Mouse (Mus musculus) kidney, postnatal 25 days (tissue): ENCODE measurements around the gene Tmem54.

ENCODE experiments used
- DNase-seq, 2 experiments: peaks; one replicate each; pipeline ENCODE4 v3.0.0; 2021; ENCODE audit warnings: mixed read lengths in 2 of 2

The Tmem54 gene

DNA sequence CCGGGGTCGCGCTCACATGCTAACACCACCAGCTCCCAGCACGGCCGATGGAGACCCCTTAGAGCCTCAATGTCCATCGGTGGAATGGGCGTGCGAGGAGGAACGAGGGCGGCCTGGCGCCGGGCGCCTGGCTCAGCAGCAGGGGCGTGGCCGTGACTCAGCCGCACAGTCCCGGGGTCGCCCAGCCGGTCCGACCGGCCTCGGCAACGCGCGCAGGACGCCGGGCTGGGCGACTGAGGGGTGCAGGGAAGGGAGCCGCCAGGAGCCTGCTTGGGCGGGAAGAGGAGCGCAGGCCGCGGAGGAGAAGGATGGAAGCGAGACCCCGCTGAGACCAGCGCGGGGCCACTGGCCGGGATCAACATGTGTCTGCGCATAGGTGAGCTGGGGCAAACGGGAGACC is at the start of gene Tmem54:
Tmem54 (plus strand) TSS at position 193 of the 400 bp plus-strand sequence.
- no peak for DNase-seq

DNA sequence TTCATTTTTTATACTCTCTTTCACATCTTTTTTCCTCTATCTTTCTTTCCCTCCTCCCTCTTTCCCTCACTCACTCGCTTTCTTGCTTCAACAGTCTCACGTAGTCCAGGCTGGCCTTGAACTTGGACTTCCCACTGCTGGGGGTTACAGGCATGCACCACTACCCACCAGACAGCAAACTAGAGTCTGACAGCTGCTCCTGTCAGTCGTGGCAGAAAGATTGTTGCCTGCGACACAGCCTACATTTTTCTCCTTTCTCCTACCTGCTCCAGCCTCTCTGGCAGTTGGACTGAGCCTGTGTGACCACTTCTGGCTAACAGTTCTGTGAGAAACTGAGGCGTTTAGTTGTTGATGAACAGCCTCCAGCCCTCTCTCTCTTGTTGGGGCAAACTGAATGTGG is 49.8 kb upstream of the Tmem54 start:
- no peak for DNase-seq

DNA sequence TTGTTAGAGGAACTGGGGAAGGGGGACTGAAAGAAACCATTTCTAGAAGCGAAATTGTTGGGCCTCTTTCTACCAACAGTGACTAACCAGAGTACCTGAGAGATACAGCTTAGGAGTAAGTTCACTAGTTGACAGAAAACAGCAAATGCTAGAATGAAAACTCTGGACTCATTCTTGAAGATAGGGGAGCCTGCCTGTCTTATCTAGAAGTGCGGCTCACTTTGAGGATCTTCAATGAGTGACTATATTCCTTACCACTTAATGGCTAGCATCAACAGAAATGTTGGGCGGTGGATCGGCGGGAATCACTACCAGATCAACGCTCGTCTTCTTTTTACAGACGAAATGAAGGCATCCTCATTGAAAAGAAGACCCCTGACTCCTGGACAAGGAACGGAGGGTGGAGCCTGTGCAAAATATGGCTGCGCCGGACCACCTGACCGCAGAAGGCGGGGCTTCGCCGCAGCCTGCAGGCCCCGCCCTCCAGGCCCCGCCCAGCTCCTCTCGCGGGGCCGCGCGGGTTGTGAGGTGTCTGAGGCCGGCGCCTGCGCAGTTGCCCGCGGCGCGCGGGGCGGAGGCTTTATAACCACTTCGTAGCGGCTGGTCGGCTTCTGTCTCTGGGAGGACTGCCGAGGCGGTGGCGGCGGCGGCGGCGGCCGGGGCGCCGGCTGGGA is 47.7 kb upstream of the Tmem54 start:
- peak; percentile 96 to 97 for DNase-seq

- DNase-seq = peak; percentile 48 to 74
Measured at GRCm38 (mm10) chr4:129058207-129059092, 46.9 kb upstream of the Tmem54 start, which contains the start of gene Rnf19b. Rnf19b (plus strand) TSS chr4:129058271.

DNA sequence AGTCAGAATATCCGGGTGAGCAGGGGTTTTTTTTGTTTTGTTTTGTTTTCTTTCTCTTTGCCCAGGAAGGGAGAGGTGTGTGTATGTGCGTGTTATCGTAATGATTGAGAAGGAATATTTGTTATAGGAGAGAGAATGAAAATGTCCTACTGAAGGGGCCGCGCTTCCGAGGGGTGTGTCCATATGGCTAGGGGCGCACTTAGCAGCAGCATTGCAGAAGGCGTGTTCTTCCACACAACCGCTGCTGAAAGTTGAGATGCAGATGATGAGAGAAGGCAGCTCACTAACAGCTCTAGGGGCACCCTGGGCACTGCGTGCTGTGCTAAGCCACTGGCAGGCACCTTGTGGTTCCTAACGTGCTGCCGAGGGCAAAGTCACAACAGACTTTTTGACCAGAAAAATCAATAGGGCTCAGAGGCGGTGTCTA is 46.2 kb upstream of the Tmem54 start:
- peak; percentile 25 to 49 for DNase-seq

GRCm38 (mm10) chr4:129059922-129060321 is 45.4 kb upstream of the Tmem54 start:
- DNase-seq = no peak

DNA sequence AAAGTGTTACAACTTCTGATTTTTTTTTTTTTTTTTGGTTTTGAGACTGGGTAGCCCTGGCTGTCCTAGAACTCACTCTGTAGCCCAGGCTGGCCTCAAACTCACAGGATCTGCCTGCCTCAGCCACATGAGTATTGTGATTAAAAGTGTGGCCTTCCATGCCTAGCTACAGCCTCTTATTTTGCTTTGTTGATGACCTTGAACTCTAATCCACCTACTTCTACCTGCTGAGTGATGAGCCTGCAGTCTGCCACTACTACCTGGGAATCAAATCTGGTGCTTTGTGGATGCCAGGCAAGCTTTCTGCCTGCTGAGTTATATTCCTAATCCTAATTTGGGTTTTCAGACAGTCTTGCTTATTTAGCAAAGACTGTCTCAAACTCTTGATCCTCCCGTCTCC is 43.9 kb upstream of the Tmem54 start:
- DNase-seq = no peak

GRCm38 (mm10) chr4:129062281-129063075 is 42.9 kb upstream of the Tmem54 start:
- no peak for DNase-seq

DNA sequence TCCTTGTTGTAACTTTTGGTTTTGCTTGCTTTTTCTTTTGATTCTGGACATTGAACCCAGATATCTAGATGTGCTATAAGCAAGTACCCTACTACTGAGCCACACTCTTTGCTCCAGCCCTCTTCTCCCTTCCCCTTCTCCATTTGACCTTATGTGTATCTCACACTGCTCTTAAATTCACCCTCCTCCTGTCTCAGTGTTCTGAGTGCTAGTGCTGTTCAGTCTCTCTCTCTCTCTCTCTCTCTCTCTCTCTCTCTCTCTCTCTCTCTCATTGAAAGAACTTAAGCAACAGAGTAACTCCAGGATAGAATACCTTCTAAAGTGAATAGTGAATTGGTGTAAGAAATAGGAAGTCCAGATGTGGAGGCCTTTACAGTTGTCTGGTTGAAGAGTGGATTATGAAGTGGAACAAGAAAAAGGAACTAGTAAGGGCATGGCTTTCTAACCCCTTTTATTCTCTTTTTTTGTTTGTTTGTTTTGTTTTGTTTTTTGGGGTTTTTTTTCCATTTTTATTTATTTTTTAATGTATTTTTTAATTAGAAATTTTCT is 39.6 kb upstream of the Tmem54 start:
- no peak for DNase-seq

GRCm38 (mm10) chr4:129067638-129068415 is 37.5 kb upstream of the Tmem54 start:
- DNase-seq = no peak

DNA sequence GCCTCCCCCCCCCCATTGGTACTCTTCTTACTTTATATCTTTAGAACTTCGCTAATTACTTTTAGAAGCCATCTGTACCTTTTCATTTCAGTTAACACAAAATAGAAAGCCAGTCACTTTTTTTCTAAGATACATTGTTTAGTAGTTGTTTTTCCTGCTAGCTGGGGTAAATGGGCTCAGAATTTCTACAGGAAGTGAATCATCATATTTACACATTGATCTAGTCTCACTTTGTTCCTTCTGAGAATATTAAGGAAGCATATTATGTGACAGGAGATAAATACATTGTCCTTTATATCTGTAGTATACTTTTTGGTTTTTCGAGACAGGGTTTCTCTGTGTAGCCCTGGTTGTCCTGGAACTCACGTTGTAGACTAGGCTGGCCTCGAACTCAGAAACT is 36.5 kb upstream of the Tmem54 start:
- no peak for DNase-seq

DNA sequence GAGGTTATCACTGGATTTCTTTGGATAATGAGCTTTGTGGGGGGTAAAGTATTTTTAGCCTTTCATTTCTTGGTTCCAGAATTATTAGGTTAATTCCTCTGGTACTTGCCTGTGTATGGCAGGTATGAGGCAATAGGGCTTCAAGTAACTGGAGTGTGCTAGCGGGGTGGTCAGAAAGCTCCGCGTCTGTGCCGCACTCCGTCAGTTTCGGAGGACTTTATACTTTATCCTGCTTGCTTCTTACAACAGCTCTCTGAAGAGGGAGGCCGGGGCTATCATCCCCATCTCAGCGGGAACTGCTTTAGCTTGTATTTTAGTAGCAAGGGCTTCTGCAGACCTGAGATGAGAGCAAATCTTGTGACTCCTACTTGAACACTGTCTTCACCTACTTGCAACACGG is 26.2 kb upstream of the Tmem54 start:
- no peak for DNase-seq

DNA sequence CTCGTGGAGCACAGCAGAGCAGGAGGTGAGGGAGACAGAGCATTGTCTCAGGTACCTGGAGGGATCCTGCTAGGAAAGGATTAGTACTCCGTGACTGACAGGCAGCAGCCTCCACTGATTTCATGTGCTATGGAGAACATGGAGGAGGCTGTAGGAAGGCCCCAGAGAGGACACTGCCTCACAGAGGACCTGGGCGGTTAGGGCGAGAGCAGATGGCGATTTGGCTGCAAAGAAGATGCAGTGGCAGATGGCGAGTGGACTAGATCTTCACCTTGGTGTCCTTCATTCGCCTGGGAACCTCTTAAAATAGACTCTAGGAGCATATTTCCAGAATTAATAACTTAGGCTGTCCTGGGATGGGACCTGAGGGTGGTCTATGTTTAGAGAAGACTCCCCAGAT is 24.3 kb upstream of the Tmem54 start:
- no peak for DNase-seq

DNA sequence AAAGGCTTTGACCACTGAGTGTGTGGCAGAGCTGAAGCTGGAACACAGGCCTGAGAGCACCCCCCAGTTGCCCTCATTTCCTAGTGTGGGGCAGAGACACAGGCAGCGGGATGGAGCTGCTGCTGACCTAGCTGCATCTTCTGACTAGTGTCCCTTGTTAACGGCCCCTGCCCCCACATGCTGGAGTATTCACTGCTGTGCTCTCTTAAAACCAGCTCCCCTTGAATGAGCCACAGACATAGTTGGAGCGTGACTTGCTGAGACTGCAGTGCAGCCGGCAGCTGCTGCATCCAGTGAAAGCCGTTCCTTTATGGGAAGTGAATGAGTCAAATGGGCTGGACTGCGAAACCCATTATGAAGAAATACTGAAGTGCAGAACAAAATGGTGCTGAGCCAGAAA is 23.8 kb upstream of the Tmem54 start:
- no peak for DNase-seq

- no peak for DNase-seq
Measured at GRCm38 (mm10) chr4:129081939-129082338, 23.4 kb upstream of the Tmem54 start.

- peak; percentile 76 to 80 for DNase-seq
Measured at GRCm38 (mm10) chr4:129082379-129083115, 22.8 kb upstream of the Tmem54 start.

DNA sequence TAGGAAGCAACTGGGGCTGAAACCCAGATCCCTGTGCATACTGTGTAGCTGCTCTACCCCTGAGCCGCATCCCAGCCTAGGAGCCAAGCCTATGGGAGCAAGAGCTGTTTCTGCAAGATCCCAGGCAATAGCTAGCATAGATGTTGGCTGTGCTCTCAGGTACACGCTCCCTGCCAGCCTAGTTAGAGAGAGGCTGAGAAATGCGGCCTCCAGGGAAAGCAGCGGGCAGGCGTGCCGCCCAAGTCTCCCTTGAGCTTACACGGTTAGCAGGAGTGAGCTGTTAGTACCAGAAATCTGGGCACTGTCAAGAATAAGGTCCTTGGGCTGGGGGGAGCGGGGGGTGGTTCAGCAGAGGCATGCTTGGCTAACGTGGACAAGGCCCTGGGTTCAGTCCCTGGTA is 20.5 kb upstream of the Tmem54 start:
- DNase-seq = no peak

DNA sequence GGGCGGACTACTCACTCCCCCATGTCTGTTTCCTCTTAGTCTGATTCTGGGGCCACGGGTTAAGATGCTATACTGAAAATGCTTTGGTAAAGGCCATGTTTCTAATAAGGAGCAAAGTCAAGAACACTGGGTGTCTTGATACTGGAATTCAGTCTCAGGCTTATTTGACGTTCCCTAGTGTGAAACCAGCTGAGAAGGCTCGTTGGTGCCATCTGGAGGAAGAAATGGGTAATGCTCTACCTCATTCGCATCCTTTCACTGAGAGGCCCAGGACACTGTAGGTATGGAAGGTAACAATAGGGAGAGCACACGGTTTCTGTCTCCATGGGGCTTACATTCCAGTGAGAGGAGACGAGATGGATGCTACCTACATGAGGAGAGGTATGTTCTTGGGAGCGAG is 19.3 kb upstream of the Tmem54 start:
- DNase-seq = peak; percentile 54 to 86

DNA sequence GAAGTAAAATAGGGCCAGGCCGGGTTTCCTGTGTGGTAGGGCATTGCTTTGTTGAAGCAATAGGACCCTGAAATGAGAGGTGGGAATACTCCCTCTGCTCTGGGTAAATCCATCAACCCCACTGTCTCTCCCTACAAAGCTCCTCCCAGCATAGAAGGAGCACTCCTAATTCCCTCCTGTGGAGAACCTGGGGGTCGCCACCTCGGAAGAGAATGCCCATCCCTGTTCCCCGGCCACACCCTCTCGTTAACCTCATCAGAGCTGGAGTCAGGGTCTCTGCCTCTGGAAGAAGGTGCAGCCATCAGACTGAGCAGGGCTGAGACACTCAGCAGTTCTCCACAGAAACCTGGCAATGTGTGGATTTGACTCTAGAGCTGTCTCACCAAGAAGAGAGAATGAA is 17.5 kb upstream of the Tmem54 start:
- DNase-seq = no peak

DNA sequence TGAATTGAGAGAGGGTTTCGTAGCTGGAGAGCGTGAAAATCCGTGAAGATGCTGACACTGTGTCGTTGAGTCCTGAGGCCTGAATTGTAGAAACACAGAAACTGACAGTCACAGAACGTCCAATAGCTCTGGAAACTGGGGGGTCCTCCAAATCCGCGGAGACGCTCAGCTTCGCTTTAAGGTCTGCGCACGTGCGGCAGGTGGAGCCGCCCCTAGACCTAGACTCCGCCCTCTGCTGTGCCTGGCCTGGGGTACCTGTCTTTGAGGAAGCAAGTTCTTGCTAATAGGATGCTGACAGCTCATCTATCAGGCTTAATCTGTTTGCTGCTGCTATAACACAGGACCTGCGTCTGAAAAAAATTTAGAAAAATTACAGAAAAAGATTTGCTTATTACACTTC is 10.1 kb upstream of the Tmem54 start:
- DNase-seq = no peak

- no peak for DNase-seq
Measured at GRCm38 (mm10) chr4:129097006-129097405, 8.3 kb upstream of the Tmem54 start.
